Mouse (Mus musculus) heart, embryonic 11.5 days (tissue): ENCODE results near the gene Svopl. TPM values are rescaled to one million over a fixed set of nuclear protein-coding genes. Genes with fewer than 3 reads are reported as not detected.

Experiments
- ATAC-seq: fragments of 200-750 bp; cut with Nextera tagmentation; replicated peaks from 2 replicates; pipeline ENCODE4 v1.8.0; 2017; ENCODE audit warnings: moderate library complexity; ENCODE audit not compliant: insufficient number of reproducible peaks, low FRiP score, low TSS enrichment
- H3K27ac ChIP-seq: fragments of 300-500 bp; sonication (generic); 2 replicates; pipeline ENCODE4 v1.5.1; 2014; ENCODE audit warnings: mild to moderate bottlenecking, low read depth, low read length
- H3K27me3 ChIP-seq: fragments of 300-500 bp; sonication (generic); 2 replicates; pipeline ENCODE4 v1.6.1; 2014; ENCODE audit warnings: mild to moderate bottlenecking, low read length, mixed read lengths; ENCODE audit not compliant: control insufficient read depth, insufficient read depth
- H3K36me3 ChIP-seq: fragments of 300-500 bp; sonication (generic); 2 replicates; pipeline ENCODE4 v1.6.1; 2014; ENCODE audit warnings: mild to moderate bottlenecking, low read length, moderate library complexity, mixed read lengths; ENCODE audit not compliant: control insufficient read depth, insufficient read depth
- H3K4me1 ChIP-seq: fragments of 300-500 bp; sonication (generic); 2 replicates; pipeline ENCODE4 v1.6.1; 2014; ENCODE audit warnings: low read length; ENCODE audit not compliant: control insufficient read depth, insufficient read depth
- H3K4me2 ChIP-seq: fragments of 300-500 bp; sonication (generic); 2 replicates; pipeline ENCODE4 v1.6.1; 2014; ENCODE audit warnings: mild to moderate bottlenecking, moderate library complexity
- H3K4me3 ChIP-seq: fragments of 300-500 bp; sonication (generic); 2 replicates; pipeline ENCODE4 v1.5.1; 2014; ENCODE audit warnings: low read depth, low read length
- H3K9ac ChIP-seq: fragments of 300-500 bp; sonication (generic); 2 replicates; pipeline ENCODE4 v1.6.1; 2014; ENCODE audit warnings: mild to moderate bottlenecking, low read depth, low read length, moderate library complexity
- H3K9me3 ChIP-seq: fragments of 300-500 bp; sonication (generic); replicated peaks from 2 replicates; pipeline ENCODE4 v1.6.1; 2016; ENCODE audit warnings: low read length; ENCODE audit not compliant: control insufficient read depth
- WGBS: fragments of 180-500 bp; shearing (Covaris S2); extraction: QIAGEN DNeasy Blood & Tissue Kit; methylation state at CpG from one replicate; pipeline ENCODE4 v1.1.7; 2014; ENCODE audit not compliant: insufficient replicate concordance; 5-methylcytosine and 5-hydroxymethylcytosine counted together
- polyA plus RNA-seq: library from polyadenylated mRNA; unstranded; fragments of >200 nt; fragmentation: Nextera tagmentation; extraction: Ambion mirVana; gene quantifications from 2 replicates; pipeline ENCODE4 v1.2.1, GENCODE M21; 2014

The Svopl gene
- 0.15 and 0.30 TPM in 2 replicates for polyA plus RNA-seq

DNA sequence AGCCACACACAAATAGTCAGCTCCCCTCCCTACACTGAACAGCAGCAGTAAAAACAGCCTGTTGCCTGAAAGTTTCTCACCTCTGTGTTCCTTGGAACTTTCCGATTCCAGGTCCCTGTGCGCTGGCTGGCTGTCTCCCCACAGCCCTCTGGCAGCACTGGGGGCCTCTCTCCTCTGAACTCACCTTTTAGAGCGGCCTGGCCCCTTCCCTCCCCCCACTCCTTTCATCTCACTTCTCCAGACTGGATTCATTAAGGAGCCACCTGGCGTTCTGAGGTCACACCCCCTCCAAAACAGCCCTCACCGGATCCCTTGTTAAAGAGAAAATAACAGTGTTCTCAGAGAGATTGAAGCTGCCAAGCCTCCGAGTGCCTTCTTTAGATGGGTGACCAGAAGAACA lies at the start of gene Svopl:
Gene Svopl, minus strand, starts transcription at position 159 of the 400 bp plus-strand sequence.
- Histone ChIP-seq H3K4me2 (no peak within 1 kb of the TSS), H3K27me3 (no peaks in the 10 kb centered on the region), H3K9me3 (no peaks in the 10 kb centered on the region), H3K9ac (no peak within 1 kb of the TSS), H3K4me3 (no peak within 1 kb of the TSS), H3K27ac (no peak within 1 kb of the TSS), H3K4me1 (no peaks in the 10 kb centered on the region), H3K36me3 (no peaks in the 10 kb centered on the region)
- 22% methylated on average over 6 of the region's 6 CpGs for WGBS
- ATAC-seq, result no peak

- no peaks in the 10 kb centered on the region for H3K9me3 ChIP-seq
- H3K9ac ChIP-seq, result no peak overlapping the region
- WGBS, result 69% methylated on average over 10 of the region's 10 CpGs
- ATAC-seq, result no peak
- H3K27ac ChIP-seq, result no peak overlapping the region
- no peak overlapping the region for H3K4me3 ChIP-seq
- no peaks in the 10 kb centered on the region for H3K36me3 ChIP-seq
- H3K4me2 ChIP-seq, result no peak overlapping the region
- no peaks in the 10 kb centered on the region for H3K27me3 ChIP-seq
- no peaks in the 10 kb centered on the region for H3K4me1 ChIP-seq
These were observed 47.9 kb upstream of the Svopl start for GRCm38 (mm10) chr6:38094701-38095100.

GRCm38 (mm10) chr6:38092539-38092938 lies 45.7 kb upstream of the Svopl start:
- 87% methylated on average over 8 of the region's 8 CpGs for WGBS
- Histone ChIP-seq H3K36me3 (no peaks in the 10 kb centered on the region), H3K27ac (no peak overlapping the region), H3K9me3 (no peaks in the 10 kb centered on the region), H3K9ac (no peak overlapping the region), H3K4me3 (no peak overlapping the region), H3K4me2 (no peak overlapping the region), H3K27me3 (no peaks in the 10 kb centered on the region), H3K4me1 (no peaks in the 10 kb centered on the region)
- no peak for ATAC-seq

DNA sequence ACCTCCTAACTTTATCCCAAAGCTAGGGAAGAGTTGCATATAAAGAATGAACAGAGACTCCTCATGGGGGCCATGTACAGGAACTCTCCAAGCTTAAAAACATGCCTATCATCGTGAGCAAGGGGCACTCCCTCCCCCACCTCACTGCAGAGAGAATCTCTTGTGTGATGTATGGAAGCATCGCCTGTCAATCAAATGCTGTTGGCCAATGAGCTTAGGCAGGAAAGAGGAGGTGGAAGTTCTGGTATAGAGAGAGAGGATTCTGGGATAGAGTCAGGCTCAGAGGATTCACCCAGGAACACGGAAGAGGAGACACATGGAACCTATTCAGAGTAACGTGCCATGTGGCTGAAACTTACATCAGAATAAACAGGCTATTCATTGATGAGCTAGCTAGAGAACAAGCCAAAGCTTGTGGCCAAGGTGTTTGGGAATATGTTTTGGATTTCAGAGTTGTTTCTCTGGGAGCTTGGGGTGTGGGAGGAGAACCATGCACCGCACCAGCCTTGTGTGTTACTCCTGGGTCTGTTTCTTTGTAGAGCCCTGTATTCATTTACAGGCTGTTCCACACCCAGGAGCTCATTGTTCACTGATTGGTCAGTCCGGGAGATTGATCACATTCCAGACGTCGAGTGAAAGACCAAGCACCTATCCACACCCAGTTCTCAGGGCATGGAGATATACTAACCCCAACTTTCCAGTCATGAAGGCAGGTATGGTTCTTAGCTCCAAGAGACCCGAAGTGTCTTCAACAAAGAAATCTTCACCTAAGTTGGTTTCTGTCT lies 40.6 kb upstream of the Svopl start:
- no peaks in the 10 kb centered on the region; the same call in 1 of the 2 replicates for H3K4me1 ChIP-seq
- H3K9ac ChIP-seq, result no peak overlapping the region
- H3K27ac ChIP-seq, result no peak overlapping the region
- H3K4me3 ChIP-seq, result no peak overlapping the region
- ATAC-seq, result no peak
- no peaks in the 10 kb centered on the region for H3K9me3 ChIP-seq
- WGBS, result 75% methylated on average over 9 of the region's 9 CpGs
- H3K27me3 ChIP-seq, result no peaks in the 10 kb centered on the region
- H3K36me3 ChIP-seq, result no peaks in the 10 kb centered on the region
- H3K4me2 ChIP-seq, result no peak overlapping the region

GRCm38 (mm10) chr6:38083204-38083603 lies 36.4 kb upstream of the Svopl start:
- WGBS, result 39% methylated on average over 4 of the region's 4 CpGs
- Histone ChIP-seq H3K27ac (no peak overlapping the region), H3K27me3 (no peaks in the 10 kb centered on the region), H3K4me2 (no peak overlapping the region), H3K9me3 (no peaks in the 10 kb centered on the region), H3K36me3 (no peaks in the 10 kb centered on the region), H3K4me1 (peaks cover 17% of the 10 kb centered on the region), H3K4me3 (no peak overlapping the region), H3K9ac (no peak overlapping the region)
- ATAC-seq, result no peak

- Histone ChIP-seq H3K4me2 (peak overlapping the region; percentile 9; the same call in 1 of the 2 replicates), H3K9ac (no peak overlapping the region), H3K9me3 (no peaks in the 10 kb centered on the region), H3K27ac (peak overlapping the region; percentile 70), H3K27me3 (no peaks in the 10 kb centered on the region), H3K36me3 (no peaks in the 10 kb centered on the region), H3K4me3 (no peak overlapping the region), H3K4me1 (peaks cover 17% of the 10 kb centered on the region)
- WGBS, result 43% methylated on average over 11 of the region's 11 CpGs
- ATAC-seq, result no peak; the same call in 1 of the 2 replicates
These were observed 35.0 kb upstream of the Svopl start for GRCm38 (mm10) chr6:38081727-38082341.

DNA sequence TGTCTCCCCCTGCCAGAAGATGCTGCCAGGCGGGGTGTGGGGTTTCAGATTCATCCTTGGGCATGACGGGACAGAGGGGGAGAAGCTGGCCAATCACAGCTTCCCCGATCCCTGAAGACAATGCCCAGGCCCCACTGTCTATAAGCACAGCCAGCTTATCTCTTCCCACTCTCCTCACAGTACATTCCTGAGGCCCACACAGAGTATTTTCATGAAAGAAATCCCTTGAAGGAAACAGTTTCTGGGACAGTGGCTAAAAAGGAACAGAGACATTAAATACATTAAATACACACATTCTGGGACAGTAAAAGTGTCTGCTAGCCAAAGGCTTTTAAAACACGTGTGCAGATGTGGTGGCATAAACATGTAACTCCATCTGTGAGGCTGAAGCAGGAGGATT lies 33.6 kb upstream of the Svopl start:
- no peaks in the 10 kb centered on the region for H3K27me3 ChIP-seq
- peaks cover 17% of the 10 kb centered on the region for H3K4me1 ChIP-seq
- WGBS, result 33% methylated on average over 4 of the region's 4 CpGs
- no peak overlapping the region for H3K9ac ChIP-seq
- H3K36me3 ChIP-seq, result no peaks in the 10 kb centered on the region
- H3K27ac ChIP-seq, result peak overlapping the region; percentile 16; the same call in 1 of the 2 replicates
- H3K9me3 ChIP-seq, result no peaks in the 10 kb centered on the region
- ATAC-seq, result no peak
- no peak overlapping the region for H3K4me2 ChIP-seq
- H3K4me3 ChIP-seq, result no peak overlapping the region

GRCm38 (mm10) chr6:38073592-38073991 lies 26.8 kb upstream of the Svopl start:
- no peaks in the 10 kb centered on the region for H3K27me3 ChIP-seq
- no peak for ATAC-seq
- H3K27ac ChIP-seq, result no peak overlapping the region

More at GRCm38 (mm10) chr6:38073592-38073991, 26.8 kb upstream of the Svopl start:
- 86% methylated on average over 3 of the region's 3 CpGs for WGBS
- Histone ChIP-seq H3K4me2 (no peak overlapping the region), H3K36me3 (no peaks in the 10 kb centered on the region), H3K9me3 (no peaks in the 10 kb centered on the region), H3K4me3 (no peak overlapping the region), H3K9ac (no peak overlapping the region), H3K4me1 (0 out of 2 replicates have a peak, but pooled peaks cover 3% of the 10 kb centered on the region)
